9 mouse cellular contexts compared by ENCODE assay signal in the genomic region with DNA sequence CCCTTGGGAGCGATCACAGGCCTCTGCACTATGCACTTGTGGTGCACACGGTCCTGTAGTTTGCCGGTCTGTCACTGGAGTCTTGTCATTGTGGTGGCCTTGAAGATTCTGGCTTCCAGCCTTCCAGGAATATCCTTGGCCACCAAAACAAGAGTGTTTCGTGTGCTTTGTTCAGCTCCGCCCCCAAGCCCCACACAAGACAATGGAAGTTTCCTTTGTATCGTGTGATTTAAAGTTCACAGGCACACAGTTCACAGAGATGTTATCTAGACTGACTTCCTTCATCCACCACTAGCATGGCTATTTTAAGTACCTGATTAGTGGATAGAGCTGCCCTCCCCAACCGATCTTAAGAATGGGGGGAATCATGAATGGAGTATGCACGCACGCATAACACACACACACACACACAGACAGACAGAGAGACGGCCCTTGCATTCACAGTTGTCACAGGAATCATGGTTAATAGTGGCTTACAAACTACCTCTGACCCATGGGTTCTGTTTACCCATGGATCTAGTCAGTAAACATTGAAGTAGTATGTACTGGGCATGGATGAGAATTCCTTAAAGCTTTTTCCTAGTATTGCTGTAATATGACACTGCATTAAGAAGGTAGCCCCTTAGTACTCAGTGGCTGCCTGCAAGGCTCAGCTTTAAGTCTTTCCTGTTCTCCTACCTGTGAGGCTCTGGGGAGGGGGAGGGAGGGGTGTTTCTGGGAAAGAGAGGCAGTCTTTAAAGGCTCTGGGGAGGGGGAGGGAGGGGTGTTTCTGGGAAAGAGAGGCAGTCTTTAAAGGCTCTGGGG.
DNase-seq lines count a peak whose midpoint lies in the region; ATAC-seq lines count a peak whose summit lies in the region.
"Had no signal": no experiment of that assay in that cellular context is flagged by ENCODE, and none has a peak within 500 bp of the region (broad histone marks: within the 10 kb centered on the region; RNA-seq: fewer than 3 reads in every experiment).

No protein-coding gene starts in this region.

- H3K9ac ChIP-seq in lung, embryonic 16.5 days (ENCODE audit: low read length), result no peak overlapping the region
- H3K9ac ChIP-seq in heart, embryonic 15.5 days, result peak overlapping the region; percentile 12; the same call in 1 of the 2 replicates

- H3K27ac ChIP-seq in lung, embryonic 16.5 days (ENCODE audit: low read length), result peak overlapping the region; percentile 48
- peak overlapping the region; percentile 1; the same call in 1 of the 2 replicates for H3K27ac ChIP-seq in heart, embryonic 15.5 days
- H3K27ac ChIP-seq: macrophage had no signal

- H3K36me3 ChIP-seq in lung, embryonic 16.5 days (ENCODE audit: control insufficient read depth, insufficient read depth, low read length), result no peaks in the 10 kb centered on the region
- no peaks in the 10 kb centered on the region for H3K36me3 ChIP-seq in heart, embryonic 15.5 days

- peaks cover 40% of the 10 kb centered on the region for H3K4me1 ChIP-seq in lung, embryonic 16.5 days (replicated peaks; ENCODE audit: control insufficient read depth, insufficient read depth, low read length)
- H3K4me1 ChIP-seq in heart, embryonic 15.5 days (replicated peaks), result peaks cover 36% of the 10 kb centered on the region

- H3K4me3 ChIP-seq in lung, embryonic 16.5 days (ENCODE audit: low read length), result no peak overlapping the region
- no peak overlapping the region for H3K4me3 ChIP-seq in heart, embryonic 15.5 days

- no peaks in the 10 kb centered on the region for H3K27me3 ChIP-seq in lung, embryonic 16.5 days (ENCODE audit: control insufficient read depth, insufficient read depth, low read depth, low read length)
- no peaks in the 10 kb centered on the region for H3K27me3 ChIP-seq in heart, embryonic 15.5 days

- ATAC-seq in lung, embryonic 16.5 days (ENCODE audit: low read depth), result peak; percentile 68
- peak; percentile 60; the same call in 1 of the 2 replicates for ATAC-seq in heart, embryonic 15.5 days (replicated peaks; ENCODE audit: insufficient number of reproducible peaks, insufficient read depth, low FRiP score, low read depth)

- 40% methylated on average over 10 of the region's 10 CpGs for WGBS in lung, embryonic 16.5 days
- 31% methylated on average over 10 of the region's 10 CpGs for WGBS in heart, embryonic 15.5 days

- no peak for DNase-seq in lung, adult 18-20 months
- peak; percentile 52 for DNase-seq in kidney, postnatal 10 days
- DNase-seq in skeletal muscle tissue, adult 2 months (ENCODE audit: low read depth, low spot score), result peak; percentile 10
- no peak for DNase-seq in layer of hippocampus, adult 8-10 months (ENCODE audit: low spot score in 2 of 2)
- DNase-seq in MN1 (ENCODE audit: low spot score), result no peak
- DNase-seq in spleen, adult 12 weeks (ENCODE audit: low spot score), result no peak

- no peaks in the 10 kb centered on the region for H3K9me3 ChIP-seq in lung, embryonic 16.5 days (ENCODE audit: control insufficient read depth, low read length)
- no peaks in the 10 kb centered on the region for H3K9me3 ChIP-seq in heart, embryonic 15.5 days (replicated peaks)

- peak overlapping the region; percentile 4; the same call in 1 of the 2 replicates for H3K4me2 ChIP-seq in lung, embryonic 16.5 days (ENCODE audit: low read depth, low read length)
- H3K4me2 ChIP-seq in heart, embryonic 15.5 days, result peak overlapping the region; percentile 3; the same call in 1 of the 2 replicates

Comparison
In these comparisons a context has a peak if more than half of its experiments do, and no peak if none do; other contexts are left out.
1. DNase-seq: peak in kidney, postnatal 10 days (single experiment) and skeletal muscle tissue, adult 2 months (single experiment); none in lung, adult 18-20 months (0 of 2), layer of hippocampus, adult 8-10 months (0 of 2), MN1 (single experiment) and spleen, adult 12 weeks (single experiment).